Mouse (Mus musculus) central nervous system, embryonic 14 days (tissue): ENCODE data around the gene Elavl4. TPM values are rescaled to one million over a fixed set of nuclear protein-coding genes. Genes with fewer than 3 reads are reported as not detected.

ENCODE experiments used
- polyA plus RNA-seq: library from polyadenylated mRNA; depleted of rRNA; stranded (reverse); fragments of >200 nt; gene quantifications from 2 replicates; pipeline ENCODE4 v1.2.3, GENCODE M21; 2012; rRNA removed

The Elavl4 gene
- 99.1 and 116 TPM in 2 replicates for polyA plus RNA-seq

GRCm38 (mm10) chr4:110351178-110352000 is at the start of gene Elavl4:
Gene Elavl4, minus strand, starts transcription at chr4:110351909.

DNA sequence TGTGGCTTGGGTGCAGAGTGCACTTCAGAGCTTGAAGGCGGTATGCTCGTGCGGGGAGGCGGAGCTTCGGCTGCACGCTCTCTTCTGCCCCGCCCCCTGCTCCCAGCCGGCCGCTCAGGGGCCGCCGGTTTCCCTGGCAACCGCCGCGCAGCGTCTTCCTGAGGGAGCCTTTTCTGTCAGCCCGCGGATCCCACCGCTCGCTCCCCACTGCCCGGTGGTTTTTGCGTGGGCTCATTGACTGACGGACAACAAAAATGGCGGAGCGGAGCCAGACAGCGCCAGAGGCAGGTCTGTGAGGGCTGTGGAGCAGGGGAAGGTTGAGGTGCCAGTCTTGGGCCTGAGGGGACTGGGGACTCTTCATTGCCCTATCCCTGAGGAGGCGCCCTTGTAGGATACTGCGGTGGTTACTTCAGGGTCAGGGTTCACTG is 45.9 kb upstream of the Elavl4 start, which contains the start of gene Agbl4:
Gene Agbl4 (plus strand): TSS at position 44 of the 428 bp plus-strand sequence.

Other genes starting within 250 kb of the Elavl4 start
- 2.0 and 2.2 TPM in 2 replicates for gene Agbl4, start 45.8 kb upstream of the Elavl4 start, polyA plus RNA-seq